Mouse (Mus musculus) heart, postnatal 10 days (tissue): ENCODE measurements around the gene Glb1l. TPM values are rescaled to one million over a fixed set of nuclear protein-coding genes. Genes with fewer than 3 reads are reported as not detected.

ENCODE experiments used
- DNase-seq, 2 experiments: peaks; one replicate each; pipeline ENCODE4 v3.0.0; 2021
- intact Hi-C: fragments of 180-260 bp; cut with DNase I; formaldehyde crosslinking; loops from one replicate; pipeline ENCODE4 v1.15.1; 2025
- microRNA-seq, 2 experiments: library from miRNA; unstranded; fragments of <30 nt; microRNA quantifications; one replicate each; pipeline ENCODE4 v1.2.0; 2022
- total RNA-seq, 2 experiments: library from RNA; stranded (reverse); gene quantifications; 2 replicates each; pipeline ENCODE4 v1.2.3; 2021

Glb1l gene
- total RNA-seq, 2 experiments from 2014 or later = 9.9 to 10.5 TPM

DNA sequence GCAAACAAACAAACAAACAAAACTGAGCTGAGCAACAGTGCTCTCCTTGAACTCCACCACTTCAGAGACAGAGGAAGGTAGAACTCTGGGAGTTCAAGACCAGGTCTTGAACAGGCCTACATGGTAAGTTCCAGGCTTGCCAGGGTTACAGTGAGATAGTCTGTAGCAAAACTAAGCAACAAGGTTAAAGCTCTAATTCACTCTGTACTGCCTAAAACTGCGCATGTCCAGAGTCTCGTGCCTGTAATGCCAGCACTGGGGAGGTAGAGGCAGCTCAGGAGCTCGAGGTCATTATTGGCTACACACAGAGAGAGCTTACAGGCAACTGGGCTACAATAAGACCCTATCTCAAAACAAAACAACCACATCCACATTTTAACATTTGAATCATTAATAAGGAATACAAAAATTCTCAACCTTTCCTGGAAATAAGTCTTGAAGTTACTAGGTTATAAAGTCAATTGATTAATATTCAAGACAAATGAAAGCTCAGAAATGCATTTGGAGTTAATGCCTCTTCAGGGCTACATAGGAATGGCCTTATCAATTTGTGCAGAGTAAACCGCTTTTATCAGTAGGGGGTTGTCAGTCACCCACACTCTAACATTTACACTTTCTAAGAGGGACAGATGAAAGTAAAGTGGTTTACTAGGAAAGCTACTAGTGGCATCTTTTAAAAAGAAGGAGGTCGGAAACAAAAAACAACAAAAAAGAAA, 50.9 kb downstream of the Glb1l start:
- intact Hi-C loops = no loop called here
- DNase-seq = no peak

DNA sequence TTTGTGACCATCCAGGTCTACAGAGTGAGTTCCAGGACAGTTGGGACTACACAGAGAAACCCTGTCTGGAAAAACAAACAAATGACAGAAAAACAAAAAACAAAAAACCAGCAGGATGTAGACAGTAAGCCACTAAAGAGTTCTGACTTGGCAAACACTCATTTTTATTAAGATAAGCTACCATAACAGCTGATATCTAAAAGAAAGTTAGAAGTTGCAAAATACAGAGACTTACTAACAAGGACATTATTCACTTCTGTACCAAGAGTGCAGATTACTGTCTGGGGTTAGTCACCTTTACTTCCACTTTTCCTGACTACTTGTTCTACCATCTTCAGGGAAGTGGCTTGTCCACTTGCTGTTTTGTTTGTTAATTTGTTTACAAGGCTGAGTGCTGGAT, 51.6 kb downstream of the Glb1l start:
- no peak for DNase-seq
- intact Hi-C loops = no loop called here

DNA sequence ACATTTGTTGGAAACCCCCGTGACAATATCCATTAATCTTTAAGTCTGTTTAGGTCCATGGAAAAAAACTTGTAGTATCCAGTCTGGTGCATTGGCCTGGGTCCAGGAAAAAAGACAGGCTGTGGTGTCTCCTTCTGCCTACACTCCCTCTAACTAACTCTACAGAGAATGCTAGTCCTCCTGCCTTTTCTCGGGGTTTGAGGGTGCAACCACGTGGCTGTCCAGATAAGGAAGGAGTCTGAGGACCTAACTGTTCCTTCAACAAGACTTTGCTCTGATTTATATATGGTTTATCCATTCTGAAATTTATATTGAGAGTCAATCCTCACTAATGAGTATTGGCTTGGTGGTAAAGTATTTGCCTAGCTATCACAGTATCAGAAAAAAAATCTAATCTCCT, 54.8 kb downstream of the Glb1l start:
- DNase-seq = no peak
- intact Hi-C loops = no loop called here

DNA sequence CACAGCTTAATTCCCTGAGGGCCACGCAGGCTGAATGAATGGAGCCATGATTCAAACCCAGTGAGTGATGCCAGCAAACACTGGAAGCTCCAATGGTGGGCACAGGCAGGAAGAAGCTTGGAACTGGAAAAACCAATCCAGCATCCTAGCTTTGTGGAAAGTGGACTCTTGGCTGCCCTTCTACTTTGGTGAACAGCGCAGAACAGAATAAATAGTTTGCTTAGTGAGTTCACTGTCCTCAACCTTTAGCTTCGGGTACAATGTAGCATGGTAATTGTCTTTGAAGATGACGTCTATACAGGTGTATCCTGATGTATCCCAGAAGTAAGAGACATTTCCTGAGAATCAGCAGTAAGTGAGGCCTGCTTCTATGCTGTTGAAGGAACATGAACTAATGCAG, 61.9 kb downstream of the Glb1l start:
- intact Hi-C loops = no loop called here
- DNase-seq = no peak

Small RNAs within 50 kb of the gene (microRNA-seq; reads per million reads assigned to microRNA genes)
- gene Gm27943 = 0 reads per million in 2 experiments

Other genes starting within 250 kb of the Glb1l start
- 1 to 10 TPM; 2.2 to 2.7 TPM for gene Nhej1, start 85.6 kb downstream of the Glb1l start, total RNA-seq
- gene Slc23a3, start 76.9 kb downstream of the Glb1l start, total RNA-seq = 1 to 10 TPM in 1 of 2 experiments, under 1 TPM in 1; 0.72 to 1.6 TPM
- gene Cnppd1, start 68.1 kb downstream of the Glb1l start, total RNA-seq = 10 to 100 TPM; 31.4 to 34.9 TPM
- gene Retreg2, start 68.0 kb downstream of the Glb1l start, total RNA-seq = 10 to 100 TPM; 29.2 to 33.2 TPM
- 10 to 100 TPM; 20.2 to 20.4 TPM for gene Zfand2b, start 42.2 kb downstream of the Glb1l start, total RNA-seq
- 10 to 100 TPM; 23.6 to 26.8 TPM for gene Abcb6, start 30.4 kb downstream of the Glb1l start, total RNA-seq
- 10 to 100 TPM; 12.5 TPM for gene Ankzf1, start 18.7 kb downstream of the Glb1l start, total RNA-seq
- 10 to 100 TPM; 51.6 to 54.2 TPM for gene Atg9a, start 18.6 kb downstream of the Glb1l start, total RNA-seq
- gene Stk16, start within 50 bp of the Glb1l start, total RNA-seq = 10 to 100 TPM; 60.1 to 61.4 TPM
- 100 to 1,000 TPM; 543 to 577 TPM for gene Tuba4a, start 9.1 kb upstream of the Glb1l start, total RNA-seq
- gene A630095N17Rik, start 21.3 kb upstream of the Glb1l start, total RNA-seq = not detected
- 10 to 100 TPM; 58.3 to 61.4 TPM for gene Dnajb2, start 25.6 kb upstream of the Glb1l start, total RNA-seq
- gene Ptprn, start 53.7 kb upstream of the Glb1l start, total RNA-seq = under 1 TPM; 0.34 to 0.42 TPM
- not detected for gene Resp18, start 67.6 kb upstream of the Glb1l start, total RNA-seq
- gene Dnpep, start 107.2 kb upstream of the Glb1l start, total RNA-seq = 10 to 100 TPM; 92.2 to 92.7 TPM
- gene Des, start 149.5 kb upstream of the Glb1l start, total RNA-seq = 100 to 1,000 TPM; 909 to 916 TPM
- 100 to 1,000 TPM; 104 to 112 TPM for gene Speg, start 164.5 kb upstream of the Glb1l start, total RNA-seq
- 10 to 100 TPM; 39.7 to 40.1 TPM for gene Gmppa, start 225.1 kb upstream of the Glb1l start, total RNA-seq
- not detected for gene Asic4, start 239.6 kb upstream of the Glb1l start, total RNA-seq